Mouse (Mus musculus) G1E-ER4 (cell line): ENCODE measurements around the gene Tph1. TPM values are rescaled to one million over a fixed set of nuclear protein-coding genes. Genes with fewer than 3 reads are reported as not detected.

Source experiments
- GATA1 ChIP-seq: IDR thresholded peaks from one replicate; pipeline ENCODE4 v1.8.0; 2012; ENCODE audit warnings: low read length, inconsistent platforms
- polyA plus RNA-seq: library from polyadenylated mRNA; stranded (reverse); fragments of >175 nt; gene quantifications from 2 replicates; pipeline ENCODE4 v1.2.3, GENCODE M21; 2012

Tph1 gene
- polyA plus RNA-seq, 1 experiment: 0.60 TPM

- TF ChIP-seq GATA1: no peak
These were observed 59.2 kb downstream of the Tph1 start for GRCm38 (mm10) chr7:46613091-46613490.

GRCm38 (mm10) chr7:46612421-46612937 lies 59.9 kb downstream of the Tph1 start:
- TF ChIP-seq GATA1: no peak

GRCm38 (mm10) chr7:46611970-46612369 lies 60.4 kb downstream of the Tph1 start:
- no peak for TF ChIP-seq GATA1

- no peak for TF ChIP-seq GATA1
These were observed 63.0 kb downstream of the Tph1 start for GRCm38 (mm10) chr7:46609317-46609716.

GRCm38 (mm10) chr7:46607428-46608055 lies 64.8 kb downstream of the Tph1 start:
- no peak for TF ChIP-seq GATA1

GRCm38 (mm10) chr7:46607031-46607426 lies 65.3 kb downstream of the Tph1 start:
- TF ChIP-seq GATA1: no peak

GRCm38 (mm10) chr7:46606391-46607030 lies 65.8 kb downstream of the Tph1 start:
- TF ChIP-seq GATA1: no peak

GRCm38 (mm10) chr7:46603051-46603450 lies 69.3 kb downstream of the Tph1 start:
- no peak for TF ChIP-seq GATA1

GRCm38 (mm10) chr7:46602079-46602478 lies 70.3 kb downstream of the Tph1 start:
- no peak for TF ChIP-seq GATA1

GRCm38 (mm10) chr7:46601097-46601496 lies 71.2 kb downstream of the Tph1 start:
- TF ChIP-seq GATA1: no peak

GRCm38 (mm10) chr7:46597006-46597405 lies 75.3 kb downstream of the Tph1 start:
- no peak for TF ChIP-seq GATA1

Other genes starting within 250 kb of the Tph1 start
- gene Sergef, start 32.7 kb downstream of the Tph1 start, polyA plus RNA-seq: 8.8 and 18.5 TPM in 2 replicates
- 4.4 and 5.2 TPM in 2 replicates for gene Saal1, start 38.1 kb upstream of the Tph1 start, polyA plus RNA-seq
- not detected in 2 replicates for gene Saa3, start 43.2 kb upstream of the Tph1 start, polyA plus RNA-seq
- not detected in 2 replicates for gene Saa4, start 60.1 kb upstream of the Tph1 start, polyA plus RNA-seq
- not detected in 2 replicates for gene Saa1, start 70.4 kb upstream of the Tph1 start, polyA plus RNA-seq
- gene Saa2, start 79.3 kb upstream of the Tph1 start, polyA plus RNA-seq: not detected in 2 replicates
- gene Hps5, start 123.5 kb upstream of the Tph1 start, polyA plus RNA-seq: 3.4 and 4.2 TPM in 2 replicates
- 111 and 170 TPM in 2 replicates for gene Gtf2h1, start 123.6 kb upstream of the Tph1 start, polyA plus RNA-seq
- gene Ldha, start 168.9 kb upstream of the Tph1 start, polyA plus RNA-seq: 2,468 and 3,111 TPM in 2 replicates
- gene Ldhc, start 188.7 kb upstream of the Tph1 start, polyA plus RNA-seq: not detected in 2 replicates
- gene Tsg101, start 247.4 kb upstream of the Tph1 start, polyA plus RNA-seq: 70.2 and 113 TPM in 2 replicates